Mouse (Mus musculus): ENCODE measurements around the gene Fam89b.
A peak's percentile ranks its signal among the peaks of the same experiment; 100 is the strongest.

Fam89b gene

GRCm38 (mm10) chr19:5739446-5739845 is 10.0 kb upstream of the Fam89b start:
- DNase-seq: no peak

DNA sequence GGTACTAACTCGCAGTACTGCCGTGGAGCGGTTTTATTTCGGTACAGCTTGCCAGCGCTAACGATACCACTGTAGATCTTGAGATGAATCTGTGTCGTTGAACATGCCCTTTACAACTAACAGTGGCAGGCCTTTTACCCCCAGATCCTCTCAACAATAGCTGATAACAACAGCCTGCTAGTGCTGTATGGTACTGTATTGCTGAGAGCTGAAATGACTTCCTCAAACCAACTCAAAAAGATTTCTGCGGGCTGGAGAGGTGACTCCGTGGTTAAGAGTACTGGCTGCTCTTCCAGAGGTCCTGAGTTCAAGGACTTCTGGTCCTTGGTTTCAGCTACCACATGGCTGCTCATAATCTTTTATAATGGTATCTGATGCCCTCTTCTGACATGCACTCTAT is 4.9 kb upstream of the Fam89b start:
- no peak for DNase-seq

DNA sequence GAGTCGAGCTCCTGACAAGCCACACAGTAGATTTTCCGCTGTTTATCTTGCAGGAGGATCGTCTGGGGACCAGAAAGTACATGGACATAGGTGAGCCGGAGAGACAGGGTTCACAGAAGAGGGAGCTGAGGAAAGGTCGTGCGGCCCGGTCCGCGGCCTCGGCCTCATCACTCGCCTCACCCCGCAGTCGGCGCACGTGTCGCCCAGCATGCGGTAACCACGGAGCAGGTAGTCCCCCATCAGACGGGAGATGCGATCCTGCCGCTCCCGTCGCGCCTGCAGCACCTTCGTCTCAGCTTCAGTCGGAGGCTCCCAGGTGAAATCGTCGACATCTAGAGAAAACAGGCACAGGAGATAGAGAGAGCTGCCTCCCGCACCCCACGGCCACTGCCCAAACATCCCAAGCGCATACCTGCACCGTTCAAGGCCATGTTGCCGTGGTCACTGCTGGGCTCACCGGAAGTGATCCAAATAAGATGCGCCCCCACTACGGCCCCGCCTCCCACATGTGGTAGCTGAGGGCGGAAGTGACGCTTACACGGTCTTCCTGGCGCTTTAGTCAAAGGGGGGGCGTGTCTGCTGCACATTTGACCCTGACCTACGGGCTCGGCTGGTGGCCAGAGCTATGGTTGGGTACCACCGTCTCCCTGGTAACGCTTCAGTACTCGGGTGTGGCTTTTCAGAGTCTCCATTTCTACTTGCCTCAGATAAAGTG is 2.0 kb upstream of the Fam89b start:
- peak; percentile 94 for DNase-seq

- no peak for DNase-seq
Observed at GRCm38 (mm10) chr19:5730314-5731186, 1.1 kb upstream of the Fam89b start.

GRCm38 (mm10) chr19:5728631-5729443 is 616 bp downstream of the Fam89b start:
- no peak for DNase-seq

- DNase-seq: peak; percentile 91
Observed at GRCm38 (mm10) chr19:5727701-5728100, 1.8 kb downstream of the Fam89b start.

- no peak for DNase-seq
Observed at GRCm38 (mm10) chr19:5726961-5727578, 2.4 kb downstream of the Fam89b start.

DNA sequence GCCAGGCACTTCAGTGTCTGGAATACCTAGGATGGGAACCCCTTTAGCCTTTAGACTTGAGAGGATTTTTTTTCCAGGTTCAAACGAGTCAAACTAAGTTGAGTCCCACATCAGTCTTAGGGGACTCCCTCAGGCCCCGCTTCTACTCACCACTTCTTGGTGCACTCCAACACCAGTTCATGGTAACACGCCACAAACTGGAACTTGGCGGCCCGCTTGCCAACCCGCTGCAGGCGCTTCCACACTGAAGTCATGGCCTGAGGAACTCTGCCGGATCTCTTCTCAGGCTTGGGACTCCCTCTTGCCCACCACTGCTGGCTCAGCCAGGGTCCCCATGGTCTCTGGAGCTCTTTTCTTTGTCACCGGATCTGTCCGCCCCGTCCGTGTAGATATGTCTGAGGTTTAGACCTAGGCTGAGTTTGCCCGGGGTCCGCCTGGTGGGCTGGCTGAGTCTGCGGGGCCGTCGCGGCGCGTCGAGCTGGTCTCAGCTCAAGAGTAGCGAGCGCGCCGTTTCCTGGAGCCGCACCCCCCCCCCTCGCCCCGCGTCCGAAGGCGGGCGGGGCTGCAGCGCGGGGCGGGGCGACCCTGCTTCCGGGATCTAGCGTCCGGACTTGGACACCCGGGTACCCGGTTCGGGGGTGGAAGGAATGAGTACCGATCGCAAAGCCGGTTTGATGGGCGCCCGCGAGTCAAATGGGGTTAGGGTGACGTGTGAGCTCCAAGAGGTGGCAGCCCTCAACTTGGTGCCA is 3.5 kb downstream of the Fam89b start, which contains the start of gene Ehbp1l1:
TSS of gene Ehbp1l1 (minus strand) at position 551 of the 749 bp plus-strand sequence.
- peak; percentile 78 for DNase-seq

- DNase-seq: peak; percentile 51
Observed at GRCm38 (mm10) chr19:5725029-5725707, 4.3 kb downstream of the Fam89b start.

GRCm38 (mm10) chr19:5724549-5724941 is 4.9 kb downstream of the Fam89b start:
- DNase-seq: peak; percentile 73

DNA sequence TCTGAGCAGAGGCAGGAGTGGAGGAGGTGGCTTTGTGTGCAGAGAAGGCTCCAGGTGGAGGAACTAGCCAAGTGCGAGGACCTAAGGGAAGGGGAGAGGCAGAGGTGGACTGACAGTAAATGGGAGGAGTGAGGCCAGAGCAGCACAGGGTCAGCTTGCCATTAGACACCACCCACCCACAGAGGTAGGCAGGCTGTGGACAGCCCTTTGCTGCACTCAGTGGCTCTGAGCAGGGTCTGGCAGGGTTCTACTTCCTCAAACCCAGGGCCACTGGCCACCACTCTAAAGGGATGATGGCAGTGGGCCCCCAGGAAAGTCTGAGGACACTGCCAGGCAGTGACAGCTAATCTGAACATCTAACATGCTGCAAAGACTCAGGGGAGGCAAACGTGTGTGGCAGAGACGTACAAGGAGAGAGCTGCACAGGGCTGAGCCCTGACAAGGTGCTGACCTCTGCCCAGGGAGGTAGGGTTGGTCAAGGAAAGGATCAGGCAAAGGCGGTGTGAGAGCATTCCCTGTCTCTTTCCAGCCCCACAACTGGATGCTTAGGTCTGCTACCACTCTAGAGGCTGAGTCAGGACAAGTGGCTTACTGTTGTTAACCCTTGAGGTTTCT is 5.4 kb downstream of the Fam89b start:
- DNase-seq: no peak

DNA sequence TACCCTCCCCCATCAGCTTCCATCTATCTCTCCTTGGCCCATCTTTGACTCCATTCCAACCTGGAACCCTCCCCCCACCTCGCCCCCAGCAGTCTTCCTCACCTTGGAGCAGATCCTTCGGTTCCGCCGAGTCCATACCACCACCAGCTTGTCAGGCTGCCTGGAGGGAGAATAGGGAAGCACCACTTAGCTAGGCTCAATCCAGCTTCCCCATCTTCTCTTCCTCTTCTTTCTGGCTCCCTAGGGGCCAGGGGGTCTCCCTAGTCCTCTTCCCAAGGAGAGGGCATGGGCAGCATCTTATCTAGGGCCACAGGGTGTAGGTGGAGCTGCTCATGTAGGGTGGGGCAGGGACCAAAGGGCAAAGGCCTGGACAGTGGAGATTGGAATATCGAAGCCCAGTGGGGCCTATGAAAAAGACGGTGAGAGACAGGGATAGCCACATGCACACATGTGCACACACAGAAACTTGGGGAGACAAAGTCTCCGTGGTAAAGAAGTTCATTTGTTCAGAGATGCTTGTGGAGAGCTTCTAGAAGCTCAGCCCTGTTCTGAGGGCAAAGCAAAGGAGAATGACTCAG is 6.5 kb downstream of the Fam89b start:
- no peak for DNase-seq

DNA sequence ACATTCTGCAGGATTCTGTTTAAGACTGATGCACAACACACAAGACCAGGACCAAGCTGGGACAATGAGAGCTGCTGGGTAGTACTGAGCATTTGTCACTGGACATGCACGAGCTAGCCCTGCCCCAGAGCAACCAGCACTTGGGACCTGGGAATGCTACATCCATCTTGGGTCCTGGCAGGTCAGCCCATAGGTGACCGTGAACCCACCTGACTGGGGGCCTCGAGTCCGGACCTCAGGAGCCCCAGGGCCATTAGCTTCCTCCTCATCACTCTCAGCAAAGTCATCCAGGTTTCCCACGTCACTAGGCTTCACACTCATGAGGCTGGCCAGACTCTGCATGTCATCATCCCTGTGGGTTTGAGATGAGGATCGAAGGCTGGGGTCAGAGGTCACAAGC is 8.2 kb downstream of the Fam89b start:
- no peak for DNase-seq

GRCm38 (mm10) chr19:5716955-5717354 is 12.5 kb downstream of the Fam89b start:
- no peak for DNase-seq

- peak; percentile 48 for DNase-seq
Observed at GRCm38 (mm10) chr19:5715793-5716688, 13.4 kb downstream of the Fam89b start.

DNA sequence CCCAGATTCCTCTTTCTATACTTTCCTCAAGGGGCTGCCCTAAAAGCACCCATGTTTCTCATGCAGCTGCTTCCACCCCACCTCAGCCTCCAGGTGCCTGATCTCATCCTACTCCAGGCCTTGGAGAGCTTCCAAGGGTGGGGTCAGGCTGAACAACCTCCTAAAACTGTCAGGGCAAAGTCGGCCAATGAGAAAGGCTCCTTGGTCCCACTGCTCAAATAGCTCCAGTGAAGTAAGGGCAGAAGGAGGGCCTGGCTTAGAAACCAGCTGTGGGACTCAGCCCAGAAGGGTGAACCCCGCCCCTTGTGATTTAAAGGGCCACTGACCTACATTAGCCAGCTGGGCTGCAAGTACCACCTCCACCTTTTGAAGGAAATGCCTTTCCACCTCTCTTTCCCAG is 15.7 kb downstream of the Fam89b start:
- DNase-seq: peak; percentile 62

DNA sequence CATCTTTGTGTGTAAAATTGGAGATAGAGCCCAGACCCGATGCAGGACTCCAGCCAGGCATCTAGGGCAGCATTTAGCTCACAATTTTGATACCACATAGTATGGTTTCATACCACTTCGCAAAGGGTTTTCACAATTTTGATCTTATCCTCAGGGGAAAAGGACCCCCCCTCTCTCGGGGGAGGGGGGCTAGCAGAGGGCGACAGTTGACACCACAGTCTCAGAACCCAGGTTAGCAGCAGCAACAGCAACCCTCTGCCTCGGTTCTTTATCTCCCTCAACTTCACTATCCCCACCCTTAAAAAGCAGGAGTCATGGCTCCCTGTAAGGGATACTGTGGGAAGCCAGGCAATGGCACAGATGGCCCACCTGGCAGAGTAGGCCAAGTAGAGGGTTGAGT is 16.2 kb downstream of the Fam89b start:
- no peak for DNase-seq

DNA sequence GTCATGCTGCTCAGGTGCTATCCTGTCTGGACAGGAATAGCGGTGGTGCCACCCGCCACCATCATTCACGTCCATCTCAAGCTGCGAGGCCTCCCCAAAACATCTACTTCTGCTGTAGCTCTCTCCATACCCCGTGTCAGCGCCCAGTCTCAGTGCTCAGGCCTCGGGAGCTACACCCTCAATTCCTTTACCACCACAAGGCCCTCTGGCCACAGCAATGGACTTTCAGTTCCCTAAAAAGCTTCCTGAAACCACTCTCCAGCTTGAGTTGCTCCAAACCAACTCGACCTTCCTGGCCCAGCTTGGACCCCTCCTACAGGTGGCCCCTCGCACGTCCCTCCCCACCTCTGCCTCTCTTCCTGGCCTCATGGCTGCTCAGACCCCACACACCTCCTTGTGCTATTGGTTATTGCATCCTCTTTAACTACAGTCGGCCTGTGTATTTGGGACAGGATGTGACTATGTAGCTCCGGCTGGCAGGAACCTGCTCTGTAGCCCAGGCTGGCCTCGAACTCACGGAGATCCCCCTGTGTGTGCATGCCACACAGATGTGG is 17.5 kb downstream of the Fam89b start:
- no peak for DNase-seq

DNA sequence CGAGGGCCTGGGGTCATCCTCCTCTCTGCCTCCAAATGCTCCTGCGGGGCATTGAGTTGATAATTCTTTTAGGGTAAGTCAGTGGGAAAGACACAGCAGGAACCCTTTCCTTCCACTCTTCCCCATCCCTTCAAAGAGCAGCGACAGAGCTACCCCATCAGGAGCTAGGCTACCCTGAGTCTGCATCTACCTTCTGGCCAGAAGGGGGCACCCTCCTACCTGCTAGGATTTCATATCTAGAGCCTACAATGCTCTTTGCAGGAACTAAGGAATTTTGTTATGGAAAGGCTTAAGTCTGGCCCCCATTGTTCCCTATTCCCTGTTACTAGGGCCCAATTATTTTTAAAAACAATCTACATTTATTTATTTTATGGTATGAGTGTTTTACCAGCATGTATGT is 18.2 kb downstream of the Fam89b start:
- DNase-seq: peak; percentile 82

All from kidney, adult 18-20 months (tissue).